Mouse (Mus musculus) c-Kit-positive CD71-negative TER-119-negative erythroid progenitor cells, embryonic 14.5 days (primary cell): ENCODE results near the gene Zfp277.

Source experiments
- DNase-seq: peaks from one replicate; pipeline ENCODE4 v3.0.0-alpha.2; 2013; ENCODE audit warnings: low read depth

Zfp277 gene

GRCm38 (mm10) chr12:40445648-40446449 lies at the start of gene Zfp277, which contains the start of gene Dock4:
Gene Zfp277, minus strand, starts transcription at chr12:40445902.
Gene Dock4, plus strand, starts transcription at chr12:40445952.
- peak; percentile 98 for DNase-seq

GRCm38 (mm10) chr12:40486047-40486837 lies 40.5 kb upstream of the Zfp277 start:
- DNase-seq = no peak

- no peak for DNase-seq
These were observed 39.5 kb upstream of the Zfp277 start for GRCm38 (mm10) chr12:40485210-40485609.

GRCm38 (mm10) chr12:40484224-40484623 lies 38.5 kb upstream of the Zfp277 start:
- no peak for DNase-seq

- no peak for DNase-seq
These were observed 32.1 kb upstream of the Zfp277 start for GRCm38 (mm10) chr12:40477621-40478452.

- no peak for DNase-seq
These were observed 28.0 kb upstream of the Zfp277 start for GRCm38 (mm10) chr12:40473709-40474108.

- DNase-seq = no peak
These were observed 26.1 kb upstream of the Zfp277 start for GRCm38 (mm10) chr12:40471649-40472399.

GRCm38 (mm10) chr12:40469009-40469408 lies 23.3 kb upstream of the Zfp277 start:
- DNase-seq = no peak

- DNase-seq = no peak
These were observed 22.5 kb upstream of the Zfp277 start for GRCm38 (mm10) chr12:40468235-40468634.

- no peak for DNase-seq
These were observed 18.6 kb upstream of the Zfp277 start for GRCm38 (mm10) chr12:40464282-40464681.

- no peak for DNase-seq
These were observed 18.1 kb upstream of the Zfp277 start for GRCm38 (mm10) chr12:40463828-40464227.

- DNase-seq = no peak
These were observed 17.1 kb upstream of the Zfp277 start for GRCm38 (mm10) chr12:40462693-40463235.

GRCm38 (mm10) chr12:40459673-40460265 lies 14.1 kb upstream of the Zfp277 start:
- DNase-seq = no peak

- no peak for DNase-seq
These were observed 13.3 kb upstream of the Zfp277 start for GRCm38 (mm10) chr12:40458977-40459376.

- no peak for DNase-seq
These were observed 10.8 kb upstream of the Zfp277 start for GRCm38 (mm10) chr12:40456517-40456916.

- DNase-seq = no peak
These were observed 3.6 kb upstream of the Zfp277 start for GRCm38 (mm10) chr12:40449119-40449795.

GRCm38 (mm10) chr12:40447561-40448355 lies 2.1 kb upstream of the Zfp277 start:
- DNase-seq = no peak

- DNase-seq = no peak
These were observed 1.0 kb upstream of the Zfp277 start for GRCm38 (mm10) chr12:40446450-40447381.
